22 mouse cellular contexts compared by ENCODE assay signal in genomic region chr10:116935028-116935427, GRCm38 (mm10). TPM values are rescaled to one million over a fixed set of nuclear protein-coding genes. Genes with fewer than 3 reads are reported as not detected.
"Had no signal": no experiment of that assay in that cellular context is flagged by ENCODE, and none has a peak within 500 bp of the region (broad histone marks: within the 10 kb centered on the region; RNA-seq: fewer than 3 reads in every experiment).

No protein-coding gene starts in this region.

- H3K9ac ChIP-seq: limb, embryonic 15.5 days; liver, embryonic 12.5 days; lung, embryonic 14.5 days; neural tube, embryonic 12.5 days had no signal

- DNase-seq: kidney, adult 18-20 months; kidney, postnatal 14 days; lung, embryonic 14.5 days; lung, postnatal 10 days; lung, postnatal 4 days; right cerebral cortex, postnatal 14 days; thymus, adult 18-20 months; thymus, postnatal 14 days had no signal

- H3K4me3 ChIP-seq: left cerebral cortex, adult 2 months; limb, embryonic 15.5 days; liver, embryonic 12.5 days; midbrain, embryonic 10.5 days; myocyte; neural tube, embryonic 12.5 days had no signal

- H3K27me3 ChIP-seq: limb, embryonic 15.5 days; liver, embryonic 12.5 days; neural tube, embryonic 12.5 days had no signal

- H3K27ac ChIP-seq: left cerebral cortex, adult 2 months; limb, embryonic 15.5 days; liver, embryonic 12.5 days; midbrain, embryonic 10.5 days; neural tube, embryonic 12.5 days had no signal

- H3K4me2 ChIP-seq: limb, embryonic 15.5 days; liver, embryonic 12.5 days; lung, embryonic 14.5 days; neural tube, embryonic 12.5 days had no signal

- ATAC-seq: liver, embryonic 12.5 days had no signal

- H3K4me1 ChIP-seq: midbrain, embryonic 10.5 days had no signal

- H3K9me3 ChIP-seq: limb, embryonic 15.5 days; liver, embryonic 12.5 days; midbrain, embryonic 10.5 days; neural tube, embryonic 12.5 days had no signal

RNA-seq across cellular contexts. Expression of gene Gm10271, which starts 37.4 kb away (rescaled TPM):
- total RNA-seq: layer of hippocampus, postnatal 25 days; left cerebral cortex, adult 2 months; left cerebral cortex, postnatal 14 days; megakaryocyte, adult 5-6 weeks had no signal
- polyA plus RNA-seq: kidney, embryonic 14.5 days; limb, embryonic 11.5 days; limb, embryonic 15.5 days; liver, embryonic 12.5 days; liver, embryonic 16.5 days; lung, embryonic 14.5 days; midbrain, embryonic 10.5 days; myocyte; neural tube, embryonic 12.5 days; stomach, embryonic 14.5 days; urinary bladder, adult 2 months had no signal

RNA-seq across cellular contexts. Expression of gene Myrfl, which starts 38.3 kb away (rescaled TPM):
- polyA plus RNA-seq: kidney, embryonic 14.5 days; lung, embryonic 14.5 days; urinary bladder, adult 2 months had no signal

RNA-seq across cellular contexts. Expression of gene Best3, which starts 51.1 kb away (rescaled TPM):
- total RNA-seq: megakaryocyte, adult 5-6 weeks had no signal
- polyA plus RNA-seq: kidney, embryonic 14.5 days; liver, embryonic 12.5 days; stomach, embryonic 14.5 days had no signal
